Mouse (Mus musculus) embryonic facial prominence, embryonic 15.5 days (tissue): ENCODE measurements around the gene Gm21797. TPM values are rescaled to one million over a fixed set of nuclear protein-coding genes. Genes with fewer than 3 reads are reported as not detected.
"Not testable (repeated sequence)": the region's sequence is repeated elsewhere in the genome, so short reads cannot be mapped to it uniquely, and the experiment has no call there.

Source experiments
- ATAC-seq: fragments of 200-750 bp; cut with Nextera tagmentation; 2 replicates; pipeline ENCODE4 v1.8.0; 2017; ENCODE audit warnings: low read depth, moderate TSS enrichment; ENCODE audit not compliant: insufficient number of reproducible peaks, low FRiP score, low TSS enrichment
- H3K27ac ChIP-seq: fragments of 300-500 bp; sonication (generic); replicated peaks from 2 replicates; pipeline ENCODE4 v1.5.1; 2015; ENCODE audit warnings: mild to moderate bottlenecking, inconsistent platforms
- H3K27me3 ChIP-seq: fragments of 300-500 bp; sonication (generic); 2 replicates; pipeline ENCODE4 v1.6.1; 2015; ENCODE audit warnings: inconsistent platforms
- H3K36me3 ChIP-seq: fragments of 300-500 bp; sonication (generic); 2 replicates; pipeline ENCODE4 v1.6.1; 2015; ENCODE audit warnings: mild to moderate bottlenecking, inconsistent platforms
- H3K4me1 ChIP-seq: fragments of 300-500 bp; sonication (generic); 2 replicates; pipeline ENCODE4 v1.6.1; 2015; ENCODE audit warnings: inconsistent platforms
- H3K4me2 ChIP-seq: fragments of 300-500 bp; sonication (generic); replicated peaks from 2 replicates; pipeline ENCODE4 v1.6.1; 2015; ENCODE audit warnings: mild to moderate bottlenecking, inconsistent platforms
- H3K4me3 ChIP-seq: fragments of 300-500 bp; sonication (generic); replicated peaks from 2 replicates; pipeline ENCODE4 v1.5.1; 2015; ENCODE audit warnings: mild to moderate bottlenecking, inconsistent platforms
- H3K9ac ChIP-seq: fragments of 300-500 bp; sonication (generic); 2 replicates; pipeline ENCODE4 v1.6.1; 2015; ENCODE audit warnings: inconsistent platforms
- H3K9me3 ChIP-seq: fragments of 300-500 bp; sonication (generic); replicated peaks from 2 replicates; pipeline ENCODE4 v1.6.1; 2016; ENCODE audit warnings: inconsistent platforms
- WGBS: fragments of 180-500 bp; shearing (Covaris S2); methylation state at CpG from one replicate; pipeline ENCODE4 v1.1.7; 2015; 5-methylcytosine and 5-hydroxymethylcytosine counted together
- polyA plus RNA-seq: library from polyadenylated mRNA; unstranded; fragments of >200 nt; fragmentation: Nextera tagmentation; extraction: Ambion mirVana; gene quantifications from 2 replicates; pipeline ENCODE4 v1.2.1, GENCODE M21; 2015

Gm21797 gene
- polyA plus RNA-seq, result not detected in 2 replicates

GRCm38 (mm10) chrY:40775665-40776064 is at the start of gene Gm21797:
Gm21797 (minus strand) TSS chrY:40775765.
- H3K4me2 ChIP-seq, H3K4me1 ChIP-seq, ATAC-seq, H3K36me3 ChIP-seq, H3K9ac ChIP-seq, H3K27me3 ChIP-seq, H3K4me3 ChIP-seq, H3K27ac ChIP-seq, H3K9me3 ChIP-seq: not testable (repeated sequence)
- WGBS, result no CpG with 5 or more reads among the region's 3 CpGs

DNA sequence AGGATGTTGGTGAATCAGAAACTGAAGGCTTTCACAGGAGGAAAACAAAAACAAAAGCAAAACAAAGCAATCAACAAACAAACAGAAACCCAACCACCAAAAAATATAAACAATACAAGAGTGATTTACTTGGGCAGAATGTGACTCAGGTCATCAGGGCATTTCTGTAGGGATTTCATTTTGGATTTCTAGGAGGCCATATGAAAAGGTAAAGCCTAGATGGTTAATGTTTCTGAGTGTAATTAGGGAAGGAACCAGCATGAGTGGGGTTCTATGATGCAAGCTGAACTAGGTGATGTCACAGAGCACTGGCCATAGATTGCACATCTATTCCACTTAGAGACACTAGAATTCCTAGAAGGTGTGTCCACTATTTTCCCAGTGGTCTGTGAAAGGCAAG is 29.0 kb upstream of the Gm21797 start, which contains the start of gene Gm20795:
Gene Gm20795, plus strand, starts transcription at position 301 of the 400 bp plus-strand sequence.
- not testable (repeated sequence) for H3K4me1 ChIP-seq, H3K9me3 ChIP-seq, H3K27ac ChIP-seq, H3K27me3 ChIP-seq, H3K36me3 ChIP-seq, ATAC-seq, H3K9ac ChIP-seq, H3K4me3 ChIP-seq, H3K4me2 ChIP-seq

Other genes starting within 250 kb of the Gm21797 start
- gene Gm21852, start 123.8 kb downstream of the Gm21797 start, polyA plus RNA-seq, result not detected in 2 replicates
- gene Gm20795, start 29.1 kb upstream of the Gm21797 start, polyA plus RNA-seq, result not detected in 2 replicates